Mouse (Mus musculus): ENCODE measurements around the gene Abtb2. TPM values are rescaled to one million over a fixed set of nuclear protein-coding genes. Genes with fewer than 3 reads are reported as not detected.

The Abtb2 gene
- total and polyA plus RNA-seq, 3 experiments, result 0.12 to 0.13 TPM; not detected in 1

DNA sequence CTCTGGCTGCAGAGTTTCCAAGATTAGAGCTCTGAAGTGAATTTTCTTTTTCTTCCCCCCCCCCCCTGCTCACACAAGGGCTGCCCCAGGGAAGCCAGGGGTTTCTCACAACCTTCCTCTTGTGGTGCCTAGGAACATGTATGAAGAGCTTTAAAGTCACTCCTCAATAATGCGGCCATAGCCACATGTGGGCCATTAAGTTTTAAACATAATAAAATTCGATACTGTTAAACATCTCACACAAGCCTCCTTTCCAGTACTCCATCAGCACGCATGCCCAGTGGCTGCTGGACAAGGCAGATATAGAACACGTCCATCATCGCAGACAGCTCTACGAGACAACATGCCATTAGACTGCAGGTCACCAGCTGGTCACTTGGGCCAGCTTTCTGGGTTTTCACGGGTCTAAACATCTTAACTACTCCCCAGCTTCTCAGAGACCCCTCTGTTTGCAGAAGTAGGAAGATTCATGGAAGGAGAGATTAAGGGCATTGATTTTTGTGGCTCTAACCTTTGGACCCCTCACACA lies 15.3 kb downstream of the Abtb2 start (continued):
- TF ChIP-seq CHD1 (IDR thresholded peaks at IDR 0.05; ENCODE audit: low read depth, low read length), result no peak
- no peak for TF ChIP-seq CTCF (IDR thresholded peaks at IDR 0.05 in 2 of 3, conservative IDR thresholded peaks at IDR 0.05 in 1 of 3; ENCODE audit: control insufficient read depth in 1 of 3, insufficient read depth in 1 of 3, low read depth in 2 of 3, low read length in 3 of 3, poor library complexity in 1 of 3, severe bottlenecking in 1 of 3)

DNA sequence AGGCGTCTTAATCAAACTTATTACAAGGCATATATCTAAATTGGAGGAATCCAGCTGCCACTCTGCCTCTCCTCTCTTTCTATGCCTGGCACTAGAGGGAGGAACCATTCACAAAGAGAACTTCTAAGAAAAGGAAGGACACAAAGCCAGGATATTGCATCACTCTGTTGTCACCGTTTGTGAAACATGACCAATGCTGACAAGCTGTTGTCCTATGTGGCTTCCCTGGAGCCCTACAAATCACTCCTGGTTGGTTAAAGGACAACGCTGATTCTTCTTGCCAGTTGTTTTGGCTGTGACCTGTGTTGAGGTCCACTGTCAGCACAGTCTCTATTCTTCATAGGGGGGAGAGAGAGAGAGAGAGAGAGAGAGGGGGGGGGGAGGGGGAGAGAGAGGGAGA lies 17.2 kb downstream of the Abtb2 start:
- Histone ChIP-seq H3K27me3 (ENCODE audit: control insufficient read depth in 1 of 2, insufficient read depth in 2 of 2, low read length in 2 of 2) (no peaks in the 10 kb centered on the region; a peak in 1 of 4 replicates), H3K4me1 (ENCODE audit: control insufficient read depth in 1 of 2, insufficient read depth in 2 of 2, low read length in 2 of 2) (peaks cover 14% of the 10 kb centered on the region in 2 experiments; a peak in 3 of 4 replicates), H3K4me3 (ENCODE audit: control insufficient read depth in 1 of 2, insufficient read depth in 1 of 2, low read depth in 2 of 2, low read length in 2 of 2) (no peak overlapping the region), H3K79me2 (ENCODE audit: control insufficient read depth, insufficient read depth, low read length, poor library complexity) (no peaks in the 10 kb centered on the region), H3K36me3 (ENCODE audit: control insufficient read depth in 1 of 2, insufficient read depth in 2 of 2, low read length in 2 of 2) (peaks cover 0 to 19% of the 10 kb centered on the region in 2 experiments; a peak in 2 of 4 replicates), H3K9ac (ENCODE audit: control insufficient read depth, low read depth, low read length, poor library complexity, severe bottlenecking) (no peak overlapping the region), H3K9me3 (replicated peaks; ENCODE audit: insufficient read depth, low read length) (no peaks in the 10 kb centered on the region), H3K27ac (ENCODE audit: control insufficient read depth, low read depth, low read length) (no peak overlapping the region)
- DNase-seq (ENCODE audit: low read depth, low spot score), result peak; percentile 48
- TF ChIP-seq ZMIZ1 (IDR thresholded peaks at IDR 0.05; ENCODE audit: low read depth, low read length), result no peak
- no peak for TF ChIP-seq MEF2A (IDR thresholded peaks at IDR 0.05; ENCODE audit: extremely low read depth, insufficient replicate concordance, low read depth, low read length, poor library complexity, severe bottlenecking)
- TF ChIP-seq EP300 (IDR thresholded peaks at IDR 0.05; ENCODE audit: low read depth in 1 of 2, low read length in 2 of 2), result no peak
- TF ChIP-seq POLR2AphosphoS5 (IDR thresholded peaks at IDR 0.05; ENCODE audit: borderline replicate concordance, low read depth, low read length), result no peak
- no peak for TF ChIP-seq ZNF384 (IDR thresholded peaks at IDR 0.05; ENCODE audit: low read depth, low read length)
- no peak for TF ChIP-seq SIN3A (IDR thresholded peaks at IDR 0.05; ENCODE audit: low read length)
- no peak for TF ChIP-seq CHD1 (IDR thresholded peaks at IDR 0.05; ENCODE audit: low read depth, low read length)
- TF ChIP-seq POLR2A (IDR thresholded peaks at IDR 0.05; ENCODE audit: control insufficient read depth in 1 of 2, insufficient read depth in 1 of 2, low read depth in 1 of 2, low read length in 2 of 2, poor library complexity in 1 of 2), result no peak
- no peak for TF ChIP-seq CHD2 (IDR thresholded peaks at IDR 0.05; ENCODE audit: low read length)
- no peak for TF ChIP-seq TBP (IDR thresholded peaks at IDR 0.05; ENCODE audit: low read depth, low read length)

DNA sequence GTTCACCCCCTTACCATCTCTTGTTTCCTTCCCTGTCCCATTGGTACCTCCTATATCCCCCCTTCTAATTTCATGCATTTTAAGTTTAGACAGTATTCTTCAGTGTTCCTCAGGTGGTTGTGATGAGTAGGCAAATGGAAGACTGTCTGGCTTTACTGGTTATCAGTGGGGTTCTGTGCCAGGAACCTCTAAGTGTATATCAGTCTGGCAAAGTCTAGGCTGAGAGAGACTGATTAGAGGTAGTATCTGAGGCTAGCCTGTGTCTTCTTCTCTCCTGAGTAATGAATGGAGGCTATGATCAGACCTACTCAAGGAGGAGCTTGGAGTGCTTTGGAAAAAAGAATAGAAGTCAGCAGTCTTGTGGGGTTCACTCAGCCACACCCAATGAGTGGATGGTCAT lies 18.0 kb downstream of the Abtb2 start:
- Histone ChIP-seq H3K27me3 (ENCODE audit: control insufficient read depth in 1 of 2, insufficient read depth in 2 of 2, low read length in 2 of 2) (no peaks in the 10 kb centered on the region; a peak in 2 of 4 replicates), H3K4me1 (ENCODE audit: control insufficient read depth in 1 of 2, insufficient read depth in 2 of 2, low read length in 2 of 2) (peaks cover 14% of the 10 kb centered on the region in 2 experiments; a peak in 3 of 4 replicates), H3K4me3 (ENCODE audit: control insufficient read depth in 1 of 2, insufficient read depth in 1 of 2, low read depth in 2 of 2, low read length in 2 of 2) (no peak overlapping the region), H3K36me3 (ENCODE audit: control insufficient read depth in 1 of 2, insufficient read depth in 2 of 2, low read length in 2 of 2) (peaks cover 0 to 19% of the 10 kb centered on the region in 2 experiments; a peak in 2 of 4 replicates), H3K9me3 (replicated peaks; ENCODE audit: insufficient read depth, low read length) (no peaks in the 10 kb centered on the region), H3K9ac (ENCODE audit: control insufficient read depth, low read depth, low read length, poor library complexity, severe bottlenecking) (no peak overlapping the region), H3K27ac (ENCODE audit: control insufficient read depth, low read depth, low read length) (no peak overlapping the region), H3K79me2 (ENCODE audit: control insufficient read depth, insufficient read depth, low read length, poor library complexity) (no peaks in the 10 kb centered on the region)
- peak; percentile 72 for DNase-seq (ENCODE audit: low read depth, low spot score)
- TF ChIP-seq SIN3A (IDR thresholded peaks at IDR 0.05; ENCODE audit: low read length) (0 out of 2 replicates have a peak, but pooled peaks have one; percentile 35), TCF12 (IDR thresholded peaks at IDR 0.05; ENCODE audit: low read depth, low read length) (peak; percentile 95), BHLHE40 (IDR thresholded peaks at IDR 0.05; ENCODE audit: borderline replicate concordance, low read depth, low read length) (no peak), HCFC1 (IDR thresholded peaks at IDR 0.05; ENCODE audit: low read depth, low read length) (no peak), POLR2AphosphoS2 (IDR thresholded peaks at IDR 0.05; ENCODE audit: low read length) (0 out of 2 replicates have a peak, but pooled peaks have one; percentile 28), MAFK (IDR thresholded peaks at IDR 0.05; ENCODE audit: borderline replicate concordance, low read depth, low read length) (peak; percentile 54; the same call in 1 of the 2 replicates), RCOR1 (IDR thresholded peaks at IDR 0.05; ENCODE audit: low read depth, low read length) (peak; percentile 79), TAL1 (IDR thresholded peaks at IDR 0.05; ENCODE audit: low read length) (peak; percentile 48), NRF1 (IDR thresholded peaks at IDR 0.05; ENCODE audit: insufficient read depth, low read depth, low read length, poor library complexity, severe bottlenecking) (no peak), EP300 (IDR thresholded peaks at IDR 0.05; ENCODE audit: low read depth in 1 of 2, low read length in 2 of 2) (peak; percentile 91 to 96), ZKSCAN1 (IDR thresholded peaks at IDR 0.05; ENCODE audit: low read depth, low read length) (no peak), ETS1 (IDR thresholded peaks at IDR 0.05; ENCODE audit: low read depth, low read length) (peak; percentile 85), GATA1 (IDR thresholded peaks at IDR 0.05; ENCODE audit: low read depth, low read length) (peak; percentile 95)

Measured in MEL (cell line).